Mouse (Mus musculus) inflammation-experienced regulatory T-cells, adult 16 weeks (primary cell): ENCODE results near the gene Dhfr. TPM values are rescaled to one million over a fixed set of nuclear protein-coding genes. Genes with fewer than 3 reads are reported as not detected.

ENCODE experiments used
- polyA plus RNA-seq: library from polyadenylated mRNA; unstranded; fragments of 100-300 nt; shearing (Covaris generic); gene quantifications from one replicate; pipeline ENCODE4 v1.2.1, GENCODE M21; 2017

The Dhfr gene
- 3.2 TPM for polyA plus RNA-seq

DNA sequence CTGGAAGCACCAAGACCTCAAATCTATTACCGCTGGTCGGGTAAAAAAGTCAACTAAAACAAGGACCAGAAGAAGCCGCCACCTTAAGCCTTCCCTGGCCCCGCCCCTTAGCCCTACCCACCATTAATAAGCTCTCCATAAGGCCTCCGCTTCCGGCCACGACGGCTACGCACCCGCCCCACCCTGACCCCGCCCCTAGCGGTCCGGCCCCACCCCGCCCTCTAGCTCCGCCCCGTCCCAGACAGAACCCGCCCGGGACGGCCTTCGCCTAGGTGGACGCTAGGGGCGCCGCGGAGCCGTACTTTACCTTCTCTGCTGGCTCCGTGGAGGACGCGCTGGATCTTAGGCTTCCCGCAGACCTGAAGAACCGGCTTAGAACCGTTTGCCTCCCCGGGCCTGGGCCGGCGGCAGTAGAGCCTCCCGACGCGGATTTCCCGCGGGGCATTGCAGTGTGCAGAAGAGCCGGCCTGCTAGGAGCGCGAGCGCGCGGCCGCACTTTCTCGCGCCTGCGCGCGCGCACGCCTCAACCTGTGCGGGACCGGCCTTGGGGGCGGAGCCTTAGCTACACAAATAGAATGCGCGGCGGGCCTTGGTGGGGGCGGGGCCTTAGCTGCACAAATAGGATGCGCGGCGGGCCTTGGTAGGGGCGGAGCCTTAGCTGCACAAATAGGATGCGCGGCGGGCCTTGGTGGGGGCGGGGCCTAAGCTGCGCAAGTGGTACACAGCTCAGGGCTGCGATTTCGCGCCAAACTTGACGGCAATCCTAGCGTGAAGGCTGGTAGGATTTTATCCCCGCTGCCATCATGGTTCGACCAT lies at the start of gene Dhfr, which contains the start of gene Msh3:
Dhfr (plus strand) TSS at position 271 of the 816 bp plus-strand sequence.
Msh3 (minus strand) TSS at position 548 of the 816 bp plus-strand sequence.

DNA sequence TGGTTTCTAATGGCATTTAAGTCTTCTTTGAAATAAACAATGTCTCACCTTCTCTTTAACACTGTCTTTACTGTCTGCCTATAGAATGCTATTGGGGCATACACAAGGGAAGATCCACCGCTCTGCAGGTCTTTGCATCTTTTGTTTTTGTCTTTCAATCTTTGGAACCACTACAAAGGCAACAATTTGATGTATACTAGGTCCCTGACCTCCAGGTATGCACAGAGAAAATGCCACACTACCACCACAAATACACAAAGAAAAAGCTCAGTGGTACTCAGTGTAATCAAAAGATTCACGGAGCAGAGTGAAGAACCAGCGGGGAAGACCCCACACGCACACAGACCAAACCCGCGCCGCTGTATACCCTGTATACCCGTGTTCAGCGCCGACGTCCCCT lies 48.8 kb upstream of the Dhfr start, which contains the start of gene Gm20379:
Gm20379 (plus strand) TSS at position 301 of the 400 bp plus-strand sequence.

DNA sequence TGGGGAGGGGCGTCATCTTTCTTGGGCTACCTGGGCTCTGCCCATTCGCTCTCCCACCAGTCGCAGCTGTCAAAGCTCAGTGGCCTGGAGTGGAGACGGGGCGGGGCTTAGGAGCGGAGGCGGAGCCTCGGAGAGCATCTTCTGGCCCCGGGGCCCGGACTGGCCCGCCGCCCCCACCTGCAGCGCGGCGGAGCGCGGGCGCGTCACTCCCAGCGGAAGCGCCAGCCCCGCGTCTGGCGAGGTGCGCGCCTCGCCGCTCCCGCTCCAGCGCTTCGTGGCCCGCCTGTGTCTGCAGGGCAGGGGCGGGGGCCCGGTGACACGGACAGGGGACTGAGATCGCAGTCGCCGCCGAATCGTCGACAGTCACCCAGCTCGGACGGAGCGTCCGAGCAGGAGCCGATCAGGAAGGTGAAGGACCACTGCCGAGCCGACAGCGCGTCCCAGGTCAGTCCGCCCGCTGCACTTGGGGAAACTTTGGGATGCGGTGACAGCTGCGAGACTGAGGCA lies 71.3 kb downstream of the Dhfr start, which contains the start of gene Ankrd34b:
Ankrd34b (plus strand) TSS at position 139 of the 507 bp plus-strand sequence.

Other genes with a start within 250 kb of the Dhfr start
- 3.5 TPM for gene Rasgrf2, start 223.1 kb upstream of the Dhfr start, polyA plus RNA-seq
- 1.8 TPM for gene Gm20379, start 48.7 kb upstream of the Dhfr start, polyA plus RNA-seq
- gene Msh3, start 277 bp downstream of the Dhfr start, polyA plus RNA-seq, result 44.0 TPM
- 0.09 TPM for gene Ankrd34b, start 71.2 kb downstream of the Dhfr start, polyA plus RNA-seq
- 6.6 TPM for gene Fam151b, start 129.3 kb downstream of the Dhfr start, polyA plus RNA-seq
- gene Zfyve16, start 176.1 kb downstream of the Dhfr start, polyA plus RNA-seq, result 17.4 TPM
- not detected for gene Spz1, start 221.4 kb downstream of the Dhfr start, polyA plus RNA-seq